Mouse (Mus musculus): Measurements from ENCODE around the gene Wwtr1. TPM values are rescaled to one million over a fixed set of nuclear protein-coding genes. Genes with fewer than 3 reads are reported as not detected.

Wwtr1 gene
- polyA plus RNA-seq, 2 experiments: 34.5 to 54.2 TPM

GRCm38 (mm10) chr3:57428682-57429464, 146.8 kb downstream of the Wwtr1 start:
- no peak for TF ChIP-seq POLR2A (IDR thresholded peaks at IDR 0.05; ENCODE audit: borderline replicate concordance, extremely low read depth, insufficient read depth, insufficient read length)

GRCm38 (mm10) chr3:57426351-57426750, 149.4 kb downstream of the Wwtr1 start:
- DNase-seq (ENCODE audit: low spot score) (no peak), ATAC-seq (ENCODE audit: low FRiP score, low read depth) (no peak)
- no peak overlapping the region for H3K9ac ChIP-seq (ENCODE audit: low read depth, low read length, severe bottlenecking)
- H3K4me2 ChIP-seq (replicated peaks; ENCODE audit: low read depth, low read length, severe bottlenecking): no peak overlapping the region
- H3K9me3 ChIP-seq (ENCODE audit: control insufficient read depth, low read length): no peaks in the 10 kb centered on the region
- no peaks in the 10 kb centered on the region for H3K27me3 ChIP-seq (ENCODE audit: control insufficient read depth, insufficient read depth, low read length)
- 79% methylated on average over 11 of the region's 11 CpGs for WGBS
- H3K4me1 ChIP-seq (ENCODE audit: control insufficient read depth, insufficient read depth, low read length): peaks cover 2% of the 10 kb centered on the region; the same call in 1 of the 2 replicates
- no peak overlapping the region for H3K27ac ChIP-seq (replicated peaks; ENCODE audit: low read depth, low read length)
- no peaks in the 10 kb centered on the region for H3K36me3 ChIP-seq (ENCODE audit: control insufficient read depth, insufficient read depth, low read length)
- no peak for TF ChIP-seq POLR2A (IDR thresholded peaks at IDR 0.05; ENCODE audit: borderline replicate concordance, extremely low read depth, insufficient read depth, insufficient read length)
- no peak overlapping the region for H3K4me3 ChIP-seq (replicated peaks; ENCODE audit: low read length)

More at GRCm38 (mm10) chr3:57428682-57429464, 146.8 kb downstream of the Wwtr1 start:
- WGBS: 23% methylated on average over 5 of the region's 5 CpGs
- H3K4me1 ChIP-seq (ENCODE audit: control insufficient read depth, insufficient read depth, low read length): peaks cover 2% of the 10 kb centered on the region; the same call in 1 of the 2 replicates
- no peaks in the 10 kb centered on the region for H3K9me3 ChIP-seq (ENCODE audit: control insufficient read depth, low read length)
- H3K36me3 ChIP-seq (ENCODE audit: control insufficient read depth, insufficient read depth, low read length): no peaks in the 10 kb centered on the region
- H3K9ac ChIP-seq (ENCODE audit: low read depth, low read length, severe bottlenecking): no peak overlapping the region
- H3K4me3 ChIP-seq (replicated peaks; ENCODE audit: low read length): no peak overlapping the region
- no peaks in the 10 kb centered on the region for H3K27me3 ChIP-seq (ENCODE audit: control insufficient read depth, insufficient read depth, low read length)
- H3K27ac ChIP-seq (replicated peaks; ENCODE audit: low read depth, low read length): no peak overlapping the region
- no peak overlapping the region for H3K4me2 ChIP-seq (replicated peaks; ENCODE audit: low read depth, low read length, severe bottlenecking)
- no peak for ATAC-seq (ENCODE audit: low FRiP score, low read depth)
- DNase-seq (ENCODE audit: low spot score): no peak

- no peak for DNase-seq (ENCODE audit: low spot score)
- WGBS: 34% methylated on average over 10 of the region's 10 CpGs
Observed at GRCm38 (mm10) chr3:57425089-57425730, 150.5 kb downstream of the Wwtr1 start, which contains the start of gene Tm4sf4. Gene Tm4sf4, plus strand, starts transcription at chr3:57425314.

GRCm38 (mm10) chr3:57420660-57421059, 155.1 kb downstream of the Wwtr1 start:
- no peak for DNase-seq (ENCODE audit: low spot score)
- no peak for ATAC-seq (ENCODE audit: low FRiP score, low read depth)
- no peak overlapping the region for H3K9ac ChIP-seq (ENCODE audit: low read depth, low read length, severe bottlenecking)
- H3K4me1 ChIP-seq (ENCODE audit: control insufficient read depth, insufficient read depth, low read length): peaks cover 2% of the 10 kb centered on the region; the same call in 1 of the 2 replicates
- no peak overlapping the region for H3K27ac ChIP-seq (replicated peaks; ENCODE audit: low read depth, low read length)
- H3K27me3 ChIP-seq (ENCODE audit: control insufficient read depth, insufficient read depth, low read length): no peaks in the 10 kb centered on the region
- no peak for TF ChIP-seq POLR2A (IDR thresholded peaks at IDR 0.05; ENCODE audit: borderline replicate concordance, extremely low read depth, insufficient read depth, insufficient read length)
- no peaks in the 10 kb centered on the region for H3K9me3 ChIP-seq (ENCODE audit: control insufficient read depth, low read length)
- WGBS: 78% methylated on average over 1 of the region's 1 CpGs
- H3K36me3 ChIP-seq (ENCODE audit: control insufficient read depth, insufficient read depth, low read length): no peaks in the 10 kb centered on the region
- H3K4me2 ChIP-seq (replicated peaks; ENCODE audit: low read depth, low read length, severe bottlenecking): no peak overlapping the region
- H3K4me3 ChIP-seq (replicated peaks; ENCODE audit: low read length): no peak overlapping the region

More at GRCm38 (mm10) chr3:57425089-57425730, 150.5 kb downstream of the Wwtr1 start, which contains the start of gene Tm4sf4:
- Histone ChIP-seq H3K27me3 (ENCODE audit: control insufficient read depth, insufficient read depth, low read length) (no peaks in the 10 kb centered on the region), H3K27ac (replicated peaks; ENCODE audit: low read depth, low read length) (no peak within 1 kb of the TSS), H3K4me2 (replicated peaks; ENCODE audit: low read depth, low read length, severe bottlenecking) (no peak within 1 kb of the TSS), H3K9ac (ENCODE audit: low read depth, low read length, severe bottlenecking) (no peak within 1 kb of the TSS), H3K9me3 (ENCODE audit: control insufficient read depth, low read length) (no peaks in the 10 kb centered on the region), H3K36me3 (ENCODE audit: control insufficient read depth, insufficient read depth, low read length) (no peaks in the 10 kb centered on the region), H3K4me1 (ENCODE audit: control insufficient read depth, insufficient read depth, low read length) (peaks cover 2% of the 10 kb centered on the region; the same call in 1 of the 2 replicates), H3K4me3 (replicated peaks; ENCODE audit: low read length) (no peak within 1 kb of the TSS)
- ATAC-seq (ENCODE audit: low FRiP score, low read depth): no peak
- TF ChIP-seq POLR2A (IDR thresholded peaks at IDR 0.05; ENCODE audit: borderline replicate concordance, extremely low read depth, insufficient read depth, insufficient read length): no peak

GRCm38 (mm10) chr3:57420233-57420632, 155.5 kb downstream of the Wwtr1 start:
- no peak overlapping the region for H3K4me2 ChIP-seq (replicated peaks; ENCODE audit: low read depth, low read length, severe bottlenecking)
- 79% methylated on average over 2 of the region's 2 CpGs for WGBS
- H3K27me3 ChIP-seq (ENCODE audit: control insufficient read depth, insufficient read depth, low read length): no peaks in the 10 kb centered on the region
- H3K4me3 ChIP-seq (replicated peaks; ENCODE audit: low read length): no peak overlapping the region
- H3K9me3 ChIP-seq (ENCODE audit: control insufficient read depth, low read length): no peaks in the 10 kb centered on the region
- H3K9ac ChIP-seq (ENCODE audit: low read depth, low read length, severe bottlenecking): no peak overlapping the region
- no peak for ATAC-seq (ENCODE audit: low FRiP score, low read depth)
- H3K4me1 ChIP-seq (ENCODE audit: control insufficient read depth, insufficient read depth, low read length): no peaks in the 10 kb centered on the region
- TF ChIP-seq POLR2A (IDR thresholded peaks at IDR 0.05; ENCODE audit: borderline replicate concordance, extremely low read depth, insufficient read depth, insufficient read length): no peak
- no peaks in the 10 kb centered on the region for H3K36me3 ChIP-seq (ENCODE audit: control insufficient read depth, insufficient read depth, low read length)
- DNase-seq (ENCODE audit: low spot score): no peak
- no peak overlapping the region for H3K27ac ChIP-seq (replicated peaks; ENCODE audit: low read depth, low read length)
